Mouse (Mus musculus) testis, postnatal 14 days (tissue): ENCODE results near the gene Kif2b.

Experiments used
- DNase-seq: peaks from one replicate; pipeline ENCODE4 v3.0.0; 2021; ENCODE audit warnings: low spot score

Gene Kif2b

DNA sequence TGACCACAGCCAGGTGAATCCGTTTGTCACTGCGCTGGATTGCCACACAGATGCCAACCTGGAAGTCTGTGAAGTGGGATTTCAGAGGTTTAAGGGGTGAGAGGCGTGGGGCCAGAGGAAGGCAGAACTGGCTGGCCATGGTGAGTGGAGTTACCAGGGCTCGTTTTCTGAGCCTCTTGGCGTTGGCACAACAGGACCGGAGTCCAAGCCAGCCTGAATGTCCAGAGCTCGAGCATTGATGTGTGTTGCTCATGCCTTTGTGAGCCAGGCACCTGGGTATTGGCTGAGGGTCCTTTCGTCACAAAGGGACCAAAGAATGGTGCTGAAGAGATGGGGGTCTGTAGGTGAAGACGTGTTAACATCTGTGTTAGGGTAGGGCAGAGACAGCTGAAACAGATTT, at the start of gene Kif2b:
TSS of gene Kif2b (minus strand) at position 242 of the 400 bp plus-strand sequence.
- DNase-seq = no peak

DNA sequence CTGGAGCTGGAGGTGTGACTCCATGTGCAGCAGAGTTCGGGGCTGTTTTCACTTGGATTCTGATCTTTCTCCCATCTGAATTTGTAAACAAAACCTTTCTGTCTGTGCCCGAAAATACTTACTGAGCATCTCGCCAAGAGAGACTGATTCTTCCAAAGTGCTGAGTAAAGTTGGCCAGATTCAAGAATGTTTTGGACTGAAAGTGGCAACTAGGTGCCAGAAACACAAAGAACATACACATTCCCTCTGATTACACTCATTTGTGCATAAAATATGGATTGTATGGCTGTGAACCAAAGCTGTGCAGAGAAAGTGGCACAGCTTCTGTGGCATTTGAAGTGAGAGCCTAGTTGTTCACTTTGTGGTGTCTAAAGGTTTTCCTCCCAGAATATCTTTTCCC, 15.7 kb upstream of the Kif2b start:
- no peak for DNase-seq

GRCm38 (mm10) chr11:91576856-91577255, 502 bp downstream of the Kif2b start:
- no peak for DNase-seq

DNA sequence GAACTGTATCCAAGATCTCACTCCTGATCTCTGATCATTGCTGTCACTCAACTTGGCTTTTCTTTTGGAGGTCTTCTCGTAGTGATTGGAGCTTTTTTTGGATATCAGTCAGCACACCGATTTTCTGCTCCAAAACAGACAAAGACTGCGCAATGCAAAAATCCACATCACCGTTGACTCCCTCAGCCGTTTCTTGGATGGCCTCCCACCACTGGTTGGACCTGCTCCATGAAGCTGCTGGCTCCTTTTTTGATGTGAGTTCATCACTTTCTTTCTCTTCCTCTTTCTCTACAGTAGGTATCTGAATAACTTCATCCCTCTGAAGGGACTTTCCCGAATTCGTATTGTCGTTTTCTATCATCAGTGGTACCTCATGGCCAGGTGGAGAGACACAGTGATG, 2.0 kb downstream of the Kif2b start:
- DNase-seq = no peak

- no peak for DNase-seq
Observed at GRCm38 (mm10) chr11:91574477-91574876, 2.9 kb downstream of the Kif2b start.

GRCm38 (mm10) chr11:91530737-91531136, 46.6 kb downstream of the Kif2b start:
- no peak for DNase-seq
